Mouse (Mus musculus) ovary, adult 10 weeks (tissue): ENCODE results near the gene Pnn. TPM values are rescaled to one million over a fixed set of nuclear protein-coding genes. Genes with fewer than 3 reads are reported as not detected.

Source experiments
- polyA plus RNA-seq: library from polyadenylated mRNA; stranded (reverse); fragments of 350-450 nt; fragmentation: Illumina TruSeq; extraction: RNeasy Lipid Tissue Mini Kit (QIAGEN cat#74804); gene quantifications from one replicate; pipeline ENCODE4 v1.2.3, GENCODE M21; 2014

The Pnn gene
- 123 TPM for polyA plus RNA-seq

GRCm38 (mm10) chr12:59066448-59067077, at the start of gene Pnn:
Gene Pnn, plus strand, starts transcription at chr12:59066884.

GRCm38 (mm10) chr12:59060993-59061595, 5.6 kb upstream of the Pnn start, which contains the start of gene Trappc6b:
Gene Trappc6b, minus strand, starts transcription at chr12:59061472.

GRCm38 (mm10) chr12:59095104-59096025, 28.7 kb downstream of the Pnn start, which contains the start of gene Mia2:
Gene Mia2, plus strand, starts transcription at chr12:59095799.

Other genes starting within 250 kb of the Pnn start
- gene Sec23a, start 54.9 kb upstream of the Pnn start, polyA plus RNA-seq = 129 TPM
- gene Gemin2, start 53.5 kb upstream of the Pnn start, polyA plus RNA-seq = 23.9 TPM
- gene Trappc6b, start 5.4 kb upstream of the Pnn start, polyA plus RNA-seq = 363 TPM
- 301 TPM for gene Mia2, start 28.9 kb downstream of the Pnn start, polyA plus RNA-seq
- 49.5 TPM for gene Fbxo33, start 152.8 kb downstream of the Pnn start, polyA plus RNA-seq